ENCODE assay signal across 18 mouse cellular contexts in the genomic region with DNA sequence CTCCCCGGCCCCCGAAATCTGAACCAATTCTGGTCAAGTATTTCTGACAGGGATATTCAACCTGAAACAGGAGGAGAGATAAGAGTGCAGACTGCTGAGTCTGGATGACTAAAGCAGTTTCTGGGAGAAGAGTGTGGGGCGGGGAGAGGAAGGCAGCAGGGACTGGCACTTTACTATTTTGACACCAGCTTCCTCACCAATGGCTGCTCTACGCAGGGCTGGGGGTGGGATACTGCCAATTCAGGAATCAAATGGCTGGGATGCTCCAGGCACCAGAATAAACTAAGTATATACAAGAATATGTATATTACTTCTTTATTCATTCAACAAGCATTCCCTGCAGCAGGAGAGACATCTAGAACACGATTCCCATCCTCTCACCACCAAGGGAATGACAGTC. TPM values are rescaled to one million over a fixed set of nuclear protein-coding genes. Genes with fewer than 3 reads are reported as not detected.
DNase-seq lines count a peak whose midpoint lies in the region; ATAC-seq lines count a peak whose summit lies in the region.
"Had no signal": no experiment of that assay in that cellular context is flagged by ENCODE, and none has a peak within 500 bp of the region (broad histone marks: within the 10 kb centered on the region; RNA-seq: fewer than 3 reads in every experiment).

No protein-coding gene starts in this region.

- WGBS in neural tube, embryonic 13.5 days = 87% methylated on average over 5 of the region's 5 CpGs
- 68% methylated on average over 5 of the region's 5 CpGs for WGBS in forebrain, embryonic 15.5 days
- 79% methylated on average over 5 of the region's 5 CpGs for WGBS in midbrain, embryonic 16.5 days

- DNase-seq in frontal cortex, adult 2 months (ENCODE audit: extremely low spot score in 1 of 2, low spot score in 1 of 2) = no peak
- no peak for DNase-seq in neural tube, embryonic 10.5 days (ENCODE audit: extremely low spot score, low spot score)
- no peak for DNase-seq in cerebellum, adult 8-10 months
- DNase-seq in cerebellum, adult 11-12 months = no peak
- DNase-seq: adrenal gland, postnatal 25 days; cerebellum, adult 18-20 months; cerebellum, postnatal 36 days; heart, adult 11 months; heart, postnatal 36 days; kidney, postnatal 4 days; lung, adult 18-20 months; lung, postnatal 14 days had no signal

- peak overlapping the region; percentile 94; the same call in 1 of the 2 replicates for H3K27ac ChIP-seq in neural tube, embryonic 13.5 days (replicated peaks)
- peak overlapping the region; percentile 93; the same call in 1 of the 2 replicates for H3K27ac ChIP-seq in forebrain, embryonic 15.5 days (replicated peaks)
- peak overlapping the region; percentile 87 for H3K27ac ChIP-seq in midbrain, embryonic 16.5 days (ENCODE audit: low read length)

- no peak overlapping the region for H3K9ac ChIP-seq in neural tube, embryonic 13.5 days
- no peak overlapping the region for H3K9ac ChIP-seq in forebrain, embryonic 15.5 days (replicated peaks)
- no peak overlapping the region for H3K9ac ChIP-seq in midbrain, embryonic 16.5 days (ENCODE audit: low read depth, low read length)

- ATAC-seq in frontal cortex, adult (ENCODE audit: low TSS enrichment) = peak; percentile 63
- no peak for ATAC-seq in neural tube, embryonic 13.5 days (ENCODE audit: low read depth)
- ATAC-seq in forebrain, embryonic 15.5 days (replicated peaks) = no peak
- ATAC-seq in midbrain, embryonic 16.5 days = no peak

- H3K36me3 ChIP-seq in neural tube, embryonic 13.5 days = peaks cover 9% of the 10 kb centered on the region
- peaks cover 2% of the 10 kb centered on the region; the same call in 1 of the 2 replicates for H3K36me3 ChIP-seq in forebrain, embryonic 15.5 days
- H3K36me3 ChIP-seq in midbrain, embryonic 16.5 days (ENCODE audit: control insufficient read depth, insufficient read depth, low read length) = 0 out of 2 replicates have a peak, but pooled peaks cover 4% of the 10 kb centered on the region
- H3K36me3 ChIP-seq: G1E had no signal

- no peaks in the 10 kb centered on the region for H3K27me3 ChIP-seq in neural tube, embryonic 13.5 days
- no peaks in the 10 kb centered on the region for H3K27me3 ChIP-seq in forebrain, embryonic 15.5 days
- no peaks in the 10 kb centered on the region for H3K27me3 ChIP-seq in midbrain, embryonic 16.5 days (ENCODE audit: control insufficient read depth, insufficient read depth, low read depth, low read length)

- H3K9me3 ChIP-seq in neural tube, embryonic 13.5 days = no peaks in the 10 kb centered on the region
- no peaks in the 10 kb centered on the region for H3K9me3 ChIP-seq in forebrain, embryonic 15.5 days
- H3K9me3 ChIP-seq in midbrain, embryonic 16.5 days (replicated peaks; ENCODE audit: control insufficient read depth, low read length, poor library complexity, severe bottlenecking) = no peaks in the 10 kb centered on the region

- H3K4me3 ChIP-seq in neural tube, embryonic 13.5 days = no peak overlapping the region
- no peak overlapping the region for H3K4me3 ChIP-seq in forebrain, embryonic 15.5 days
- no peak overlapping the region for H3K4me3 ChIP-seq in midbrain, embryonic 16.5 days (ENCODE audit: low read depth, low read length)

- peaks cover 40% of the 10 kb centered on the region for H3K4me1 ChIP-seq in neural tube, embryonic 13.5 days (replicated peaks)
- peaks cover 34% of the 10 kb centered on the region for H3K4me1 ChIP-seq in forebrain, embryonic 15.5 days
- H3K4me1 ChIP-seq in midbrain, embryonic 16.5 days (ENCODE audit: control insufficient read depth, insufficient read depth, low read length) = peaks cover 26% of the 10 kb centered on the region

- no peak overlapping the region for H3K4me2 ChIP-seq in neural tube, embryonic 13.5 days
- H3K4me2 ChIP-seq in forebrain, embryonic 15.5 days (replicated peaks) = no peak overlapping the region
- H3K4me2 ChIP-seq in midbrain, embryonic 16.5 days (ENCODE audit: low read length) = no peak overlapping the region
- H3K4me2 ChIP-seq: liver, embryonic 11.5 days had no signal

RNA-seq across cellular contexts. Expression of gene Rars, which starts 29.3 kb away (rescaled TPM):
- polyA plus RNA-seq in frontal cortex, adult 2 months (2012; rRNA removed) = 45.9 and 46.0 TPM in 2 replicates
- polyA plus RNA-seq in neural tube, embryonic 13.5 days (2015; fragmentation: Nextera tagmentation; extraction: Ambion mirVana) = 73.9 and 78.9 TPM in 2 replicates
- 69.9 and 71.9 TPM in 2 replicates for polyA plus RNA-seq in forebrain, embryonic 15.5 days (2015; fragmentation: Nextera tagmentation; extraction: Ambion mirVana)
- 70.2 and 71.9 TPM in 2 replicates for polyA plus RNA-seq in midbrain, embryonic 16.5 days (2015; fragmentation: Nextera tagmentation; extraction: Ambion mirVana)
